Mouse (Mus musculus): ENCODE measurements around the gene Mfsd6. TPM values are rescaled to one million over a fixed set of nuclear protein-coding genes. Genes with fewer than 3 reads are reported as not detected.

Gene Mfsd6
- polyA plus RNA-seq (2017; shearing (Covaris generic)), result 99.3 TPM

DNA sequence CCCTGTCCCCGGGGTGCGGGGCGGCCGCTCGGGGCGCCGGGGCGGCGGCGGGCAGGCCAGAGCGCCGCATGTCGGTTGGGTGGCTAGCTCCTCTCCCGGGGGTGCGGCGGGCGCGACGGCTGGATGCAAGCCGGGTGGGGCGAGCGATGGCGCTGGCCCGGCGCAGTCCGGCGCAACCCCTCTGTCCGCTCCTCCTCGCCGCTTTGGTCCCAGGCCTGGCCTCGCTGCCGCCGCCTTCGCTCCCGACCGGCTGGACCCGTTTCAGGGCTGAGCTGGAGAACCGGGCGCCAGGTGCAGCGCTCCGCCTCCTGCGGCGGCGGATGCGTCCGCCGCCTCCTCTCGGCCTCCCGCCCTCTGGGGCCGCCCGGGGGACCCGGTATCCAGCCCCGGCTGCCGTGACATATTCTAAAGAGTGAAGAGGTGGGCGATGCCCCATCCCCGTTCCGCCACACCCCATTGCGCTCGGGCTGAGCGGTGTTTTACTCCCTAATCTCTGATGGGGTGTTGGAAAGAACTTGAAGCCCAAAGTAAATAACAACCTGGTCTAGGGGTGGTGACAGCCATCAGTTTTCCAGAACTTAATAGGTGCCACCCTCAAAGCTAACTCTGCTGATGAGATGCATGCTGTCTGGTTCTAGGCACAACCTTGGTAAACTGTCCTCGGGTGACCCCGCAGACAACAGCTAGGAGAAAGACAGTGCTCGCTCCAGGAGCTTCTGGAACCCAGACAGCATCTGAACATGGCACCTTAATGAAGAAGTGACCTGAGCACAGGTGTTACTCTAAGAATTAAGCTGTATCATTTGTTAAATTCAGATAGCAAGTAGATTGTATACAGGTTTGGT, at the start of gene Mfsd6:
TSS of gene Mfsd6 (minus strand) at position 407 of the 845 bp plus-strand sequence.

DNA sequence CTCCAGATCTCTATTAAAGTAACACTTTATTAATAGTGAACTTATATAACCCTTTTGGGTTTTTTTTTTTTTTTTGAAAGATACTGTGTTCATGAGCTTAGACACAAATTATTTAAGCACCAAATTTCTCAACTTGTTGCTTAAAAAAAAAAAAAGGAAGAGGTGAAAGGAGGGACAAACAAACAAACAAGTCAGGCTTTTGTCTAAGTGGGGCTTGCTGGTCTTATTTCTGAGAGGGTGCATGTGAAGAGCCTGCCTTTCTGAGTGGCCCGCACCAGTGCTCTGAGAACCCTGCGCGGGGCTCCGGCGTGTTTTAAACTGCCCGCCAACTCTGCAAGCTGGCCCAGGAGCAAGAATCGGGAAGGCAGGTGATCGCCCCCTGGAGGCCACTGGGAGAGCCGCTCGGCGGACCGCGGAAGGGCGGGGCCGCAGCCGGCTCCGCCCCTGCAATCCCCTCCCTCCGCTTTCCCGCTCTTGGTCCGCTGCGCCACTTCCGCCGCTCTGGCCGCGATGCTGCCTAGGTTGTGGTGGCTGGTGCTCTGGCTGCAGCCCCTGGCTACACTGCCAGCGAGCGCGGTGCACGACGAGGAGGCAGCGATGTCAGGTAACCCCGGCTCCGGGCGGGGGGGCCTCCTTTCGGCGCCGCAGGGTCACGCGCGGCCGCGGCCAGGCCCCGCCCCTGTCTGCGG, 96.9 kb downstream of the Mfsd6 start, which contains the start of gene Nemp2:
TSS of gene Nemp2 (plus strand) at position 456 of the 689 bp plus-strand sequence.

Other genes starting within 250 kb of the Mfsd6 start
- gene Nab1, start 226.8 kb downstream of the Mfsd6 start, polyA plus RNA-seq (2017; shearing (Covaris generic)), result 300 TPM
- gene Nemp2, start 96.8 kb downstream of the Mfsd6 start, polyA plus RNA-seq (2017; shearing (Covaris generic)), result 50.7 TPM
- 145 TPM for gene Inpp1, start 90.2 kb upstream of the Mfsd6 start, polyA plus RNA-seq (2017; shearing (Covaris generic))
- 16.1 TPM for gene Hibch, start 117.5 kb upstream of the Mfsd6 start, polyA plus RNA-seq (2017; shearing (Covaris generic))